Mouse (Mus musculus): Measurements from ENCODE around the gene Dusp7. TPM values are rescaled to one million over a fixed set of nuclear protein-coding genes. Genes with fewer than 3 reads are reported as not detected.

Dusp7 gene
- polyA plus RNA-seq, 1 experiment from 2014 or later: 16.8 TPM

DNA sequence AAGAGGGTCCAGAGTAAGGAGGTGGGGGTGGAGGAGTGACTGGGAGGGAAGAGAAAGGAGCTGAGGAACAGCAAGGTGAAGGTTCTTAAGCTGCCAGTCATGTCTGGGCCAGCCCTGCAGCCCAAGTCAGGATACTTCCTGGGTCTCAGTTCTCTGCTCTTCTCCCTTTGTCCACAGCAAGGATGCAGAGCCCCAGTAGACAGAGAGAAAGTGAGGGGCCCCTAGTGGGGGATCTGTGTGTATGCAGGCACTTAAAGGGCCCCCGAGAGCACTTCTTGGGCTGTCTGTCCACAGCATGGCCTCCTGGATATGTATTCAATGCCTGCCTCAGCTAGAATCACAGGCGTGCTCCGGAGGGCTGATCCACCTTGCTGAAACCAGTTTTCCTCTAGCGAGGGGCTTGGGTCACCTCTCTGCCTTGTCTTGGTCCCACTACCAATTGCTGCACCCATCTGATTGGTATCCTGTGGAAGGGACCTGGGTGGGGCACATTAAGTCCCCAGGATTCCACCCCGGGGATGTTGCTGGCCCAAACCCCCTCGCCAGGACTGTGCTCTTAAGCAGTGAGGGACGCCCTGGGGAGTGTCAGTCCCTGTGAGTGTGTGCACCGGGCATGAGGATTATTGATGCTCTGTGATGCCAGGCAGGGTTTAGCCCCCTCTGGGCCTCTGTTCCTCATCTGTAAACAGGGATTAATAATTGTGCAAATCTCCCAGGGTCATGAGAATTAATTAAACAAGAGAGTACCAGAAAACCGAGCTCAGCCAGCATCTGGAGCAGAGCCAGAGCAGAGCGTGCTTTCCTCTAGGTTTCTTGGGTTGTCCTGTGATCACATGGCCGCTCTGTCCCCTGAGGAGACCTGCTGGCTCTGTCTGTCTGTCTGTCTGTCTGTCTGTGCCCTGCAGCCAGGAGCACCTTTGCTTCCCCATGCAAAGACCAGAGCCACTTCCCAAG lies 26.5 kb downstream of the Dusp7 start:
- 0 out of 2 replicates have a peak, but pooled peaks have one; percentile 15 for ATAC-seq (ENCODE audit: insufficient read depth, low FRiP score, low read depth)
- Histone ChIP-seq H3K4me2 (no peak overlapping the region), H3K27me3 (replicated peaks) (no peaks in the 10 kb centered on the region), H3K9me3 (no peaks in the 10 kb centered on the region), H3K27ac (no peak overlapping the region), H3K4me1 (peaks cover 10% of the 10 kb centered on the region), H3K4me3 (replicated peaks) (no peak overlapping the region), H3K9ac (no peak overlapping the region), H3K36me3 (no peaks in the 10 kb centered on the region)
- 45% methylated on average over 11 of the region's 11 CpGs for WGBS

DNA sequence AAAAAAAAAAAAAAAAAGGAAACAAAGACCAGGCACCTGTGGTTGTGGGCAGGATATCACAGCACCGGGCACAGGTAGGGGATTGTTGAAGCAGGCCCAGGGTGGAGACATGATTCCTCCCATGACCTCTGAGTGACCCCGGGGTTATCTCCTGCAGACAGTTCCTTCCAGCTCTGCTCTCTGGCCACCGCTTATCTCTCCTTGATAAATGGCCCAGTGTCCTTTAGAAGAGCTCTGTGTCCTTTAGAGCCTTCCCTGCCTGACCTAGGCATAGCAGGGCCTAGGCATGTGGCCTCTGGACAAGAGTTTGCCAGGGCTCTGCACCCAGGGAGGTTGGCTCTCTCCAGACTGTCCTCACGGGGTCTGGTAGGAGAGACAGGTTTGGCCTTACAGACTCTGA lies 29.3 kb downstream of the Dusp7 start:
- peak; percentile 32; the same call in 1 of the 2 replicates for ATAC-seq (ENCODE audit: insufficient read depth, low FRiP score, low read depth)
- H3K36me3 ChIP-seq: no peaks in the 10 kb centered on the region

GRCm38 (mm10) chr9:106398667-106399311 lies 30.4 kb downstream of the Dusp7 start:
- Histone ChIP-seq H3K27me3 (replicated peaks) (no peaks in the 10 kb centered on the region), H3K4me1 (peaks cover 10% of the 10 kb centered on the region), H3K9ac (no peak overlapping the region), H3K4me2 (no peak overlapping the region), H3K4me3 (replicated peaks) (no peak overlapping the region), H3K27ac (no peak overlapping the region), H3K36me3 (no peaks in the 10 kb centered on the region), H3K9me3 (no peaks in the 10 kb centered on the region)
- 65% methylated on average over 9 of the region's 9 CpGs for WGBS
- ATAC-seq (ENCODE audit: insufficient read depth, low FRiP score, low read depth): peak; percentile 87

More for the DNA sequence above, 29.3 kb downstream of the Dusp7 start:
- H3K4me2 ChIP-seq: no peak overlapping the region
- H3K27ac ChIP-seq: no peak overlapping the region
- no peak overlapping the region for H3K4me3 ChIP-seq (replicated peaks)
- H3K9me3 ChIP-seq: no peaks in the 10 kb centered on the region
- H3K9ac ChIP-seq: no peak overlapping the region
- peaks cover 10% of the 10 kb centered on the region for H3K4me1 ChIP-seq
- 53% methylated on average over 4 of the region's 4 CpGs for WGBS
- H3K27me3 ChIP-seq (replicated peaks): no peaks in the 10 kb centered on the region

- no peak overlapping the region for H3K4me2 ChIP-seq
- WGBS: 84% methylated on average over 3 of the region's 3 CpGs
- peaks cover 6% of the 10 kb centered on the region for H3K4me1 ChIP-seq
- ATAC-seq (ENCODE audit: insufficient read depth, low FRiP score, low read depth): no peak
- no peak overlapping the region for H3K27ac ChIP-seq
- H3K9me3 ChIP-seq: no peaks in the 10 kb centered on the region
- no peaks in the 10 kb centered on the region for H3K36me3 ChIP-seq
- H3K9ac ChIP-seq: no peak overlapping the region
- no peaks in the 10 kb centered on the region for H3K27me3 ChIP-seq (replicated peaks)
- H3K4me3 ChIP-seq (replicated peaks): no peak overlapping the region
Observed at GRCm38 (mm10) chr9:106399808-106400207, 31.4 kb downstream of the Dusp7 start.

- no peaks in the 10 kb centered on the region for H3K9me3 ChIP-seq
- 69% methylated on average over 5 of the region's 5 CpGs for WGBS
- H3K4me1 ChIP-seq: peaks cover 5% of the 10 kb centered on the region; the same call in 1 of the 2 replicates
- no peak overlapping the region for H3K27ac ChIP-seq
- H3K4me3 ChIP-seq (replicated peaks): no peak overlapping the region
- H3K9ac ChIP-seq: no peak overlapping the region
- ATAC-seq (ENCODE audit: insufficient read depth, low FRiP score, low read depth): no peak
- H3K36me3 ChIP-seq: no peaks in the 10 kb centered on the region
- no peaks in the 10 kb centered on the region for H3K27me3 ChIP-seq (replicated peaks)
- no peak overlapping the region for H3K4me2 ChIP-seq
Observed at GRCm38 (mm10) chr9:106402149-106402548, 33.7 kb downstream of the Dusp7 start.

DNA sequence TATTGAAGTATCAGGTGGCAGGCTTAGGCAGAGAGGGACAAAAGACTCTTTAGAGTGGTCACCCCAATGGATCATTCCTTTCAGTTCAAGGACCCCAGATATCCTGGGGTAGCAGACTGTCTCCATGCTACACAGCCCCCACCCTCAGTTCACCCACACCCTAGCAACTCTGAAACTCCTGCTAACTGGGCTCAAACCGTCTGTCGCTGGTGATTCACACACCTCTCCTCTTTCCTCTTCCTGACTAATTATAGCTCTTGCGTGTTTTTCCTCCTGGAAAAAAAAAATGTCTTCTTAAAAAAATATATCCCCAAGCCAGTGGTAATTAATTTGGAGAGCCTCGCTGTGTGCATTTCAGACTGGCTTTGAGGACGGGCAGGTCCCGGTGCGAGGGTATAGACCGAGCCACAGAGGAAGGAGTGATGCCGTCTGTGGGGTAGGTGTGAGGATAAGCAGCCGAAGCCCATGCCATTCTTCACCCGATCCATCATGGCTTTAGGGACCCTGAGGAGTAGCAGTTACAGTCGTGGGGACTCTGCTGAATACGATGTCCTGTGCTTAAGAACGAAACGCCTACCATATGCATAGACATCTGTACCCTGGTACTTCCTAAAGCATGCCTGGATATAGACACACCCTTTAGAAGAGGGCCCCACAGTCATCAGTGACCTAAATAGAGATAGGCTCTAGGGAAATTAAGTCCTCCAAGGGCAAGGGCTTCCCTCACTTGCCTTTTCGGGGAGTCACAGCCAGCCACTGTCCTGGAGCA lies 34.4 kb downstream of the Dusp7 start:
- ATAC-seq (ENCODE audit: insufficient read depth, low FRiP score, low read depth): no peak
- Histone ChIP-seq H3K4me3 (replicated peaks) (no peak overlapping the region), H3K9me3 (no peaks in the 10 kb centered on the region), H3K9ac (no peak overlapping the region), H3K36me3 (no peaks in the 10 kb centered on the region), H3K4me1 (peaks cover 5% of the 10 kb centered on the region; the same call in 1 of the 2 replicates), H3K27ac (no peak overlapping the region), H3K27me3 (replicated peaks) (no peaks in the 10 kb centered on the region), H3K4me2 (no peak overlapping the region)
- 72% methylated on average over 16 of the region's 16 CpGs for WGBS

DNA sequence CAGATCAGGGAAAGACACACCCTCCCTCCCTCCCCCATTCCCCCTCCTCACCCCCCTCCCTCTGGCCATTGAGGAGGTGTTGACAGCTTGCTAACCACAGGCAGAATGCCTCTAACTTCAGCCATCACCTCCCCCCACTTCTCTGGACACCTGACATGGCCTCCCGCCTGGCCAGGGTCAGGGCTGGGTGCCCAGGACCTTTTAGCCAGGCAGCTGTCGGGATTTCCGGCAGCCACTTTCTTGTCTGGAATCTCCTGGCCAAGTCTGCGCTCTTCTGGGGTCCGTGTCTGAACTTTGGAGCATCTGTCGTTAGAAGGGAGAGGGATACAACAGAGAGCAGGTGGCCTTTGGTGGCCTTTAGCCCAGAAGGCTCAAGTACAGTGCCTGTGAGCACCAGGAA lies 36.8 kb downstream of the Dusp7 start:
- Histone ChIP-seq H3K27me3 (replicated peaks) (no peaks in the 10 kb centered on the region), H3K4me1 (peaks cover 5% of the 10 kb centered on the region; the same call in 1 of the 2 replicates), H3K4me2 (no peak overlapping the region), H3K4me3 (replicated peaks) (no peak overlapping the region), H3K9ac (no peak overlapping the region), H3K9me3 (no peaks in the 10 kb centered on the region), H3K27ac (no peak overlapping the region), H3K36me3 (no peaks in the 10 kb centered on the region)
- 30% methylated on average over 6 of the region's 6 CpGs for WGBS
- no peak for ATAC-seq (ENCODE audit: insufficient read depth, low FRiP score, low read depth)

- Histone ChIP-seq H3K27me3 (replicated peaks) (no peaks in the 10 kb centered on the region), H3K4me3 (replicated peaks) (no peak overlapping the region), H3K4me1 (peaks cover 5% of the 10 kb centered on the region; the same call in 1 of the 2 replicates), H3K4me2 (no peak overlapping the region), H3K9me3 (no peaks in the 10 kb centered on the region), H3K27ac (no peak overlapping the region), H3K36me3 (no peaks in the 10 kb centered on the region), H3K9ac (no peak overlapping the region)
- 41% methylated on average over 8 of the region's 8 CpGs for WGBS
- peak; percentile 23; the same call in 1 of the 2 replicates for ATAC-seq (ENCODE audit: insufficient read depth, low FRiP score, low read depth)
Observed at GRCm38 (mm10) chr9:106406443-106407078, 38.1 kb downstream of the Dusp7 start.

DNA sequence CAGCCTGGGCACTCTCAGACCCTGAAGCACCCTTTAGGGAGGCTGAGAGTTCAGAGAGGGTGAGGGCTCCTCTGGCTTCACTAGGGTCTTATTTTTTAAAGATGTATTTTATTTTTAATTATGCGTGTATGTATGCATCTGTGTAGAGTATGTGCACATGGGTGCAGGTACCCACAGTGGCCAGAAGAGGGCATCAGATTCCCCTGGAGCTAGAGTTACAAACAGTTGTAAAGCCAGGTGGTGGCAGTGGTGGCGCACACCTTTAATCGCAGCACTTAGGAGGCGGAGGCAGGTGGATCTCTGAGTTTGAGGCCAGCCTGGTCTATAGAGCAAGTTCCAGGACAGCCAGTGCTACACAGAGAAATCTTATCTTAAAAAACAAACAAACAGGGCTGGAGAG lies 40.7 kb downstream of the Dusp7 start:
- no peak overlapping the region for H3K27ac ChIP-seq
- 96% methylated on average over 4 of the region's 4 CpGs for WGBS
- no peaks in the 10 kb centered on the region for H3K36me3 ChIP-seq
- no peak overlapping the region for H3K9ac ChIP-seq
- no peak overlapping the region for H3K4me3 ChIP-seq (replicated peaks)
- peaks cover 5% of the 10 kb centered on the region; the same call in 1 of the 2 replicates for H3K4me1 ChIP-seq
- H3K4me2 ChIP-seq: no peak overlapping the region
- ATAC-seq (ENCODE audit: insufficient read depth, low FRiP score, low read depth): no peak
- no peaks in the 10 kb centered on the region for H3K27me3 ChIP-seq (replicated peaks)
- H3K9me3 ChIP-seq: no peaks in the 10 kb centered on the region

- Histone ChIP-seq H3K9ac (no peak overlapping the region), H3K4me1 (peaks cover 5% of the 10 kb centered on the region; the same call in 1 of the 2 replicates), H3K27ac (no peak overlapping the region), H3K9me3 (no peaks in the 10 kb centered on the region), H3K4me3 (replicated peaks) (no peak overlapping the region), H3K36me3 (no peaks in the 10 kb centered on the region), H3K4me2 (no peak overlapping the region), H3K27me3 (replicated peaks) (no peaks in the 10 kb centered on the region)
- 82% methylated on average over 2 of the region's 2 CpGs for WGBS
- no peak for ATAC-seq (ENCODE audit: insufficient read depth, low FRiP score, low read depth)
Observed at GRCm38 (mm10) chr9:106410086-106410650, 41.7 kb downstream of the Dusp7 start.

DNA sequence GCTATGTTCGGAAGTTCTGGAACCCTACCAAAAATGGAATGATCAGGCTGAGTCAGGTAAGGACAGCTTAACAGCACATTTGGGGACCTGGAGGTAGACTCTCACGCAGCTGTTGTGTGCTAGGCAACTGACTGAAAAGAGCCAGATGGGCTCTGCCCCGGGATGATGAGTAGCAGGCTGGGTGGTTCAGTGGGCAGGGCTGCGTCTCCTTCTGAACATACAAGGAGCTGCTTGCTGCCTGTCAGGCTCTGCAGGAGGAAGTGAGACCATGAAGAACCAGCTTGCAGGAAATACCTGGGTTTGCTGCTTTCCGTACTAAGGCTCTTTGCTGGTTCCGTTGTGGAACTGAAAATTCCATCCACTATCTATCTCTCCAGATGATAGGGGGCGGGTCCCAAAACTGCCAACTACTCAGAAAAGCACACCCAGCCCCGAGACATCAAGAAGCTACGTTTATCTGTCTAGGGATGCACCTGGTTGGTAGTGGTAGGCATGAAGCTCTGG lies 42.7 kb downstream of the Dusp7 start:
- Histone ChIP-seq H3K9ac (no peak overlapping the region), H3K27me3 (replicated peaks) (no peaks in the 10 kb centered on the region), H3K9me3 (no peaks in the 10 kb centered on the region), H3K4me2 (no peak overlapping the region), H3K27ac (no peak overlapping the region), H3K36me3 (no peaks in the 10 kb centered on the region), H3K4me1 (peaks cover 5% of the 10 kb centered on the region; the same call in 1 of the 2 replicates), H3K4me3 (replicated peaks) (no peak overlapping the region)
- peak; percentile 63; the same call in 1 of the 2 replicates for ATAC-seq (ENCODE audit: insufficient read depth, low FRiP score, low read depth)
- 52% methylated on average over 9 of the region's 9 CpGs for WGBS

Data from stomach, embryonic 15.5 days (tissue).